Mouse (Mus musculus) brain, embryonic 14.5 days (tissue): Measurements from ENCODE around the gene Slc16a10. TPM values are rescaled to one million over a fixed set of nuclear protein-coding genes. Genes with fewer than 3 reads are reported as not detected.

ENCODE experiments used
- DNase-seq: peaks from one replicate; pipeline ENCODE4 v3.0.0-alpha.2; 2011; ENCODE audit warnings: low read depth
- CTCF ChIP-seq: fragments of 200-500 bp; IDR thresholded peaks from 2 replicates; pipeline ENCODE4 v1.5.1; 2012; ENCODE audit warnings: inconsistent platforms, mild to moderate bottlenecking, moderate library complexity, borderline replicate concordance; ENCODE audit not compliant: insufficient read depth, insufficient read length; ENCODE audit errors: extremely low read depth
- POLR2A ChIP-seq: fragments of 200-500 bp; IDR thresholded peaks from 2 replicates; pipeline ENCODE4 v1.6.1; 2012; ENCODE audit warnings: mild to moderate bottlenecking, inconsistent platforms, borderline replicate concordance; ENCODE audit not compliant: poor library complexity, insufficient read depth, insufficient read length, severe bottlenecking; ENCODE audit errors: extremely low read depth
- polyA plus RNA-seq: library from polyadenylated mRNA; depleted of rRNA; stranded (reverse); fragments of >200 nt; gene quantifications from 2 replicates; pipeline ENCODE4 v1.2.3, GENCODE M21; 2012

The Slc16a10 gene
- polyA plus RNA-seq, 1 experiment: 7.5 TPM

DNA sequence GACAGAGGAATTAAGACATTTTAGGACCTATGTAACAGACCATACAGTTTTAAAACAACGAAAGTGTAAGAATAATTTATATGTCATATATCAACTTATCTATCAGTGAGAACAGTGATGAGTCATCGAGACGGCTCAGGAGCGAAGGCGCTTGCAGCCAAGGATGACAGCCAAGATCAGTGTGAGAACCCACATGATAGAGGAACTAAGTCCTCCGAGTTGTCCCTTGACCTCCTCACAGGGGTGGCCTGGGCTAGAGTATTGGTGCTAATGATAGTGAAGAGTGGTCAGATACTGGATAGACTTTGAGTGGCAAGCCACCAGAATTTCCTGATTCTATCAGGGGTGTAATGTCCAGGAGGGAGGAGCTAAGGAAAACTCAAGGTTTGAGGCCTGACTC, 68.5 kb downstream of the Slc16a10 start:
- no peak for TF ChIP-seq CTCF
- no peak for TF ChIP-seq POLR2A
- DNase-seq: no peak

DNA sequence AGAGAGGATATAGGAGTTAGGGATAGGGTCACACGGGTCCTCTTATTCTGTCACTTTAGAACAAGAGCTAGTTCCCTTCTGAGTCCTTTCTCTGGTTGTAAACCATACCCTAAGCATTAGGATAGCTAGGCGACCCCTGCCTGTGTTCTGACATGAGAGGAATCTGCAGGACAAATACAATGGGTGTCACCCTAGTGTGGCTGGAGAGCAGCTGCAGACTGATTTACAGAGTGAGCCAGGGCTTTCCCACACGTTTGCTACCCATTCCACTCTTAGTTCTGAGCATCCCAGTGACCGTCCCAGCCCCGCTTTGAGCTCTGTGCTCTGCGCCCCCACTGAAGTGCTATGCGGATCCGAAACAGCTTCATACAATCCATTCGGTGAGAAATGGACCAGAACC, 71.4 kb downstream of the Slc16a10 start:
- no peak for TF ChIP-seq POLR2A
- TF ChIP-seq CTCF: no peak
- DNase-seq: no peak

DNA sequence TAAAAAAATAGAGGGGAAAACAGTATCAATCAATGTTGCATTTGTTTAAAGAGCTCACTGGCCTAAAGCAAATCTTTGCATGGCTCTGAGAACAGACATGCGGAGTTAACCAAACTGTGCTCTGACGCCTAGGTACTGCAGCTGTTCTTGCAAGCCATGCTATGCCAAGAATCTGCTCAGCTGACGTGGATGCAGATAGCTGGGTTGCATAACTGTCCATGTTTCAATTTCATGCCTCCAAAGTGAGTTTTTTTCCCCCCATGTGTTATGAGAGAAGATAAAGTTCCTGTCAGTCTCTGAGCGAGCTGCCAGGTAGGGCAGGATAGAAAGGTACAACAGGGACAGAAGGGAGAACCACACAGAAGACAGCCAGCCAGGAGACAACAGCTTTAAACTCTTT, 72.8 kb downstream of the Slc16a10 start:
- no peak for TF ChIP-seq POLR2A
- DNase-seq: no peak

DNA sequence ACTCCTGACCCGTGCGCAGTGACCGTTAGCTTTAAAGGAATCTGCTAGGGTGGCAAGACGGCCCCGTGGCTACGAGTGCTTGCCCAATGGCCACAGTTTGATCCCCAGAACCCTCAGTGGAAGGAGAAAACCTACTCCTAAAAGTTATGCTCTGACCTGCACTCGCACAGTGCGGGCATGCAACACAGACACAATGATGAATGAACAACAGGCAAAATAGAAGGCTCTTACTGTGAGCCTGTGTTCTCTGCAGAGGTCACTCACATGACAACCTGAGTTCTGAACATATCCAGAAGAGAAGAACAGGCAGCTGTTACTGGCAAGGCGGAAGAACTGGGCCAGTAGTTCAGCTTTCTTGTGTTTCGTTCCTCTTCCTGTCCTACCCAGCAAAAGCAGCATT, 73.5 kb downstream of the Slc16a10 start:
- no peak for TF ChIP-seq CTCF
- no peak for TF ChIP-seq POLR2A
- DNase-seq: no peak

DNA sequence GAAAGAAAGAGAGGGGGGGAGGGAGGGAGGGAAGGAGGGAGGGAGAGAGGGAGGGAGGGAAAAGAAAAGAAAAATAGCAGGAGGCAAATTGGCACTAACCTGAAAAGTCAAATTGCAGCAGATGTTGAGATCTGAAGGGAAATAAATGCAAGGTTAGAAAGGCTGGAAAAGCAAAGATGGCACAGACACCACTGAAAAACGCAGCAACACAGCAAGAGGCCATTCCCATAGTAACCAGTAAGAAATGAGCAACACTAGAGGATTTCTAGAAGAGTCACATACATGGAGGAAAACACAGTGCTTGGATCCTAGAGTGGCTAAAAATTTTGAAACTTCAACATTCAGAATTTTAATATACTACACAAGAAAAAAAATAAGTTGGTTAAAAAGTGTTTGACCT, 74.5 kb downstream of the Slc16a10 start:
- peak; percentile 32 for DNase-seq
- TF ChIP-seq CTCF (no peak), POLR2A (no peak)

DNA sequence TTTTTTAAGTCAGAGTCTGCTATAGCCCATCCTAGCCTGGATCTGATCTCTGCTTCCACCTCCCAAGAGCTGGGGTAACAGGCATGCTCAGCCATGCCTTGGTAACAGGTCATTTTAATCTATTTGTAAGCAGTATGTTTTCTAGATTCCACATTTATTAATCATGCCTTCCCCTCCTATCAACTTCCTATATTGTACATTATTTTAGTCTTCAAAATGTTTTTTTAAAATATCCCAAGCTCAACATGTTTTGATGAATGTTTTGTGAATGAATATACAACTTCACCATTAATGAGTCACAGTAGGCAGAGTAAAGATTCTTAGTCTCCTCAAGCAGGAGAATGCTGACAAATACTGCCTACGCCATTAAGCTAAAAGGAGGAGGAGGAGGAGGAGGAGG, 75.0 kb downstream of the Slc16a10 start:
- no peak for DNase-seq
- TF ChIP-seq CTCF (no peak), POLR2A (no peak)

DNA sequence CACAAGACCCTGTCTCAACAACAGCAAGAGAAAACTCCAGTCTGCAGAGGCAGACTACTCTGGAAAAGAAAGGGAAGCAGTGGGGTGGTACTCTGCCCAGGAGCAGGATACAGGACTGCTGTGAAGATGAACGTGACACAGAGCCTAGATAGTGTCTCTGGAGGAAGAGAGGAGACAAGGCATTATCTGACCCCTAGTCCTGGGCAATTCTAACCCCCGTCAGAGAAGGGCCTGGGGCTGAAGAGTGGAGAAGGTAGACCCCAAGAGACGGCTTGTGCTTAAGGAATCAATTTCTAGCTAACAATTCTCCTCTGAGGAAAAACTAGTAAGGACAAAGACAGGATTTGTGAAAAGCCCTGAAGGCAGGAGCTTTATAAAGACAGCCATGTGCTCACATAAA, 76.7 kb downstream of the Slc16a10 start:
- DNase-seq: peak; percentile 22
- TF ChIP-seq CTCF (no peak), POLR2A (no peak)

DNA sequence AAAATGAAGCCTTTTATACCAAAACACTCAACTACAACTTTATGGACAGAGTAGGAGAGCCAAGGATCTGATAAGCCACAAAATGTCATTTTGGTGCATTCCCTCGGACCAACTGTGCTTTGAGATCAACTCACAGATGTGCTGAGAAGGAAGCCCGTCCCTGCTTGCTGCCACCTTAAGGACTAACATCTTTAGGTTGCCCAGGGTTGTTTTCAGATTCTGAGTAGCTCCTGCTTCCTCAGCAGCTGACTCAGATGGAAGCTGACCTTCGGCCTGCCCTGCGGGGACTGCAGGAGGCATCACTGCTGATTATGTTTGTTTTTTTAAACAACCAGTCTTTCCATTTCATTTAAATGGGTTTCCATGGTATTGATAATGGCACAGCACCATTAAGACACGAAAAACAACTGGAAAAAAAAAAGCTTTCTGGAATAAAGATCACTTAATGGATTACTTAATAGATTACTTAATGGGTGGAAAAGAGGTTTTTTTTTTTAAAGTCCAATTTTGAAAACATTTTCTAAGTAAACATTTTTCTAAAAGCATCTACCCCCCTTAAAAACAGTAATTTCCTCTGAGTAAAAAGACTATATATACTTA, 78.7 kb downstream of the Slc16a10 start:
- TF ChIP-seq POLR2A: no peak
- TF ChIP-seq CTCF: no peak

DNA sequence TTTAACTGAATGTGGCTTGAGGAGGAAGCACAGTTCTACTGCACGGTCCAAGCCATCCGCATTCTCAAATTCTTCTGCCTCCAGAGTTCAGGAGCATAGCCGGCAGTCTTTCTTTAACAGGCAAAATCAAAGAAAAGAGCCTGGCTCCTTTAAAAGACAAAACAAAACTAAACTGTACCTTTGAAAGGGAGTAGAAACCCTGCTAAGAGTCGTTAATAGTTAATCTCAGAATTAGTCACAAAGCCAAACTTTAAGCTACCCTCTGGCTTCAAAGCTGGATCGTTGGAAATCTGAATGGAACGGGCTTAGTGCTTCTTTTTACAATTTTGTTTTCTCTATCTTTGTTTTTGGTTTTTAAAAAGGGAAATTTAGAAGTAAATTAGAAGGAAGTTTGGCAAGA, 79.2 kb downstream of the Slc16a10 start:
- no peak for DNase-seq
- TF ChIP-seq POLR2A: no peak
- no peak for TF ChIP-seq CTCF

More for the DNA sequence above, 78.7 kb downstream of the Slc16a10 start:
- DNase-seq: no peak

DNA sequence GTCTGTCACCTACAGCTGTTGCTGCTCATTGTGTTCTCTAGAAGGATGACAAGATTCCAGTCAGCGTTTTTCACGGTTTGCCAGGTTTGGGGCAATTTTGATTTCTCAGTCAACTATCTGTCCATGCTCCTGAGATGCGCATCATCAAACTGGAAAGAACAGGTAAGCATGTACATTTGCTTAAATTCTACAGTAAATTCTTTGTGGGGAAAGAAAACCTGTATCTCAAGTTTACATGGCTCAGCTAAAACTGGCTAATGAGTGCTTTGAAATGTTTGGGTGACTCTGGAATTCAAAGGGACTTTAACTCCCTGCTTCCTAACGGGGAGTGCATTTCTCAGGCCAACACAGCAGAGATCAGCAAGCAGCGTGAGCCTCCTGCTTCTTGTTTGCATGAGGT, 80.1 kb downstream of the Slc16a10 start:
- TF ChIP-seq CTCF: no peak
- TF ChIP-seq POLR2A: no peak

DNA sequence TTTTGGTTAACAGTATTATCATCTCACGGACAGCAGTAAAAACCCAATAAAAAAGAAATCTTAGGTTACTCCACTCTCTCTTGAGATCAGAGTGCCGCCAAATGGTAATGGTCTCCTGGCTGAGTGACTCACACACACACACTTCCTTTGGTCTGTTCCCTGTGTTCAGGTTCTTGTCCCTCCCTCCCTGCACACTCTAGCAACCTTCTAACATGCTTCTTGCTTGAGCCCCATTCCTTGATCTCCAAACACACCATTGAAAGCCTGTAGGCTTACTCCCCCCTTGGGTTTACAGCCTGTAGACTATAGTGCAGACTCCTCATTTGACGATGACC, 83.3 kb downstream of the Slc16a10 start:
- TF ChIP-seq CTCF: no peak
- no peak for TF ChIP-seq POLR2A
- no peak for DNase-seq

More for the DNA sequence above, 80.1 kb downstream of the Slc16a10 start:
- DNase-seq: no peak

DNA sequence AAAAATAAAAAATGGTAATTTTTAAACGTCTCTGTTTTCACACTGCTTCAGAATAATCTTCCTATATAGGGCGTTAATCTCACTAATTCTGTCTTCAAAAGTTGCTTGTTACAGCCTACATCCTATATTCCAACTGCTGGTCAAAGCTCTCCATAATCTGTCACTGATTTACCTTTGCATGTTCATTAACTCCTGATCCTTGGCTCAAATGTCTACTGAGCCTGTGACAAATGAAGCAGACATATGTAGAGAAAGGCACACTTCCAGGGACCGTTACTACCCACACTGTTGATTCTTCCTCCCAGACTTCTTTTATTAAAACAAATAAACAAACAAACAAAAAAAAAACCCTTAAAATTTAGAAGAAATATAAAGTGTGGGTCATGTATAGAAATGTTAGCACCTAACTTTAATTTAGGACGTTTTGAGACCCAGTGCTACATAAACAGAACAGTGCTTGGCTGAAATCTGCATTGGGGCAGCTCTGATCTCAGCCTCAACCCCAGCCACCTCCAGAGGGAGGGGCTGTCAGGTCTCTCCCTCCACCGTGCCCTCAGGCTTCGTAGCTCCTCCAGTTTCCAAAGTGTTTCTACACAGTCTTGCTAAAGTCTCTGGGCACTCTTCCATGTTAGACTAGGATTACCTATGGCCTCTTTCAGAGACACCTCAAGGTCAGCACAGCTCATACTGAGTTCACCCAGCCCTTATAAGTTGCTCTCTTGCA, 83.8 kb downstream of the Slc16a10 start:
- TF ChIP-seq CTCF (no peak), POLR2A (no peak)

More for the DNA sequence above, 83.8 kb downstream of the Slc16a10 start:
- DNase-seq: no peak
